Mouse (Mus musculus): ENCODE results near the gene Nsg2. TPM values are rescaled to one million over a fixed set of nuclear protein-coding genes. Genes with fewer than 3 reads are reported as not detected.

Gene Nsg2
- total RNA-seq, 2 experiments from 2014 or later, result 720 to 722 TPM

DNA sequence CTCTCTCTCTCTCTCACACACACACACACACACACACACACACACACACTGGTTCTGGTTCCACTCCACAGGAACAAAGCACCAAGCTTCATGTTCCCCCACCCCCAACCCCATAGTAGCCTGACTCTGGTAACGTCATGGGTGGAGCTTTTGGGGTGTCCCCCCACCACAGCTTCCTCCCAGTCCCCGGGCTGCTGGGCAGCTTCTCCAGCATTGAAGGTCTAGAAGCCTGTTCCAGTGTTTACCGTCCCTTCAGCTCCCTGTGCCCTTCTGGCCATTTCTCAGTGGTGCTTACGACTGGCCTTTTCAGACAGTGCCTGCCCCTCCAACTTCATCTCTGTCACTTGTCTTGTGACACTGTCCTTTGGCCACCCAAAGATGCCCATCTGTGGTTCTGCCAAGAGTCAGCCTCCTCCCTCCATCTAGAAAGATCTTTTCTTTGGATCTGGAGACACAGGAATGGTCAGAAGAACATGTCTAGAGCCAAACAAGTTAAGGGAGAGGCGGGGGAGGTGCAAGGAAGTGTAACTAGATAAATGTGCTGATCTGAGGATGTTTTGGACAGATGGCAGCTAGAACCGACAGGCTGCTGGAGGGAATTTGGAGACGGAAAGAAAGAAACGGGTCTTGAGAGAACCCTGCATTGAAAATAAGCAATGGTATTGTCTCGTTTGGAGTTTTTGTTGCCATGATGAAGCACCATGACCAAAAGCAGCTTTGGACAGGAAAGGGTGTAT is 11.8 kb downstream of the Nsg2 start:
- DNase-seq (ENCODE audit: low spot score in 2 of 2), result peak in 1 of 2 experiments; percentile 45

DNA sequence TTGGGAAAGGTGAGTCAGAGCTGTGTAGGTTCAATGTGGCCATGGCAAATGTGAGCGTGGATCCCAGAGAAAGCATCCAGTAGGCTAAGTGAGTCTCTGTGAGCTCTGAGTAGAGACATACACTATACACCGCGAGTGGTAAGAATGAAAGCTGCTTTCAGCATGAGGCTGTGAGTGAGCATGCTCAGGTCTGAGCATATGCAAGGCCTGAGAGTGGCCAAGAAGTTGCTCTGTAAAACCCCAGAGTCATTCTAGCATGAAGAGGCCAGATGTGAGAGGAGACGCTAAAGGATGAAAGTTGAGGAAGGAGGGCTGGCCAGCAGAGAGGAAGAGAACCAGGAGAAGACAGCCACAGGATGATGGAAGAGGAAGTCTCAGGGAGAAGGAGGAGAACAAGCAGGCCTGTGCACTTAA is 12.8 kb downstream of the Nsg2 start:
- DNase-seq (ENCODE audit: low spot score in 2 of 2), result no peak

DNA sequence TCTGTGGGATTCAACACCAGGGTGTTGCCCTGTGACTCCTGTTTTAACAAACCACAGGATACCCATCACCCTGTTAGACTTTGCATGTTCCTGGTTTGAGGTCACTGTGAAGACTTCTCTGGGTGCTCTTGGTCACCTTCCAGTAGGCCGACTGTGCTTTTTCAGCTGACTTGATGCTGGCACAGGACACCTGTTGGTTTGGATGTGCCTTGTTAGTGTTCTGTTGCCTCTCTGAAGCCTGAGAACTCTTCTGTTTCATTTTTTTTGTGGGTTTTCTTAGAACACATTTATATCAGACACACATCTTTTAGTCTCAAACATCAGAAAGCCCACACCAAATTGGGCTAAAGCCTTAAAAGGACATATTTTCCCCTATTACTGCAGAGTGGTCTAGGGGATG is 13.3 kb downstream of the Nsg2 start:
- DNase-seq (ENCODE audit: low spot score in 2 of 2), result no peak

DNA sequence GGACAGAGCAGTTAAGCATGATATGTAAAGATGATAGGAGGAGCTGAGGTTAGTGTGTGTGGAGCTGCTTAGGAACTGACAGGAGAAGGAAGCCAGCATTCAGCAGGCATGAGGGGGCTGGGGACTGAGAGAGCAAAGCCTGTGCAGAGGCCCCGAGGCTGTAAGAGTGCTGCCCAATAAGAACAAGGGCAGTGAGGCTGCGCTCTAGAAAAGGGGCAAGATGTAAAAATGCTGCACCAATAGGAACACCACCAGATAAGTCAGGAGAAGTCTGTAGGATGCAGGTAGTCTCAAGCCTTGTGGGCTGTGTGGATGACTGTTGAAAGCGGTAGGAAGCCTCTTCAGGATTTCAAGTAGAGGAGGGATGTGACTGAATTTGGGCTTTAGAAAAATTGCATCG is 17.9 kb downstream of the Nsg2 start:
- DNase-seq (ENCODE audit: low spot score in 2 of 2), result no peak

DNA sequence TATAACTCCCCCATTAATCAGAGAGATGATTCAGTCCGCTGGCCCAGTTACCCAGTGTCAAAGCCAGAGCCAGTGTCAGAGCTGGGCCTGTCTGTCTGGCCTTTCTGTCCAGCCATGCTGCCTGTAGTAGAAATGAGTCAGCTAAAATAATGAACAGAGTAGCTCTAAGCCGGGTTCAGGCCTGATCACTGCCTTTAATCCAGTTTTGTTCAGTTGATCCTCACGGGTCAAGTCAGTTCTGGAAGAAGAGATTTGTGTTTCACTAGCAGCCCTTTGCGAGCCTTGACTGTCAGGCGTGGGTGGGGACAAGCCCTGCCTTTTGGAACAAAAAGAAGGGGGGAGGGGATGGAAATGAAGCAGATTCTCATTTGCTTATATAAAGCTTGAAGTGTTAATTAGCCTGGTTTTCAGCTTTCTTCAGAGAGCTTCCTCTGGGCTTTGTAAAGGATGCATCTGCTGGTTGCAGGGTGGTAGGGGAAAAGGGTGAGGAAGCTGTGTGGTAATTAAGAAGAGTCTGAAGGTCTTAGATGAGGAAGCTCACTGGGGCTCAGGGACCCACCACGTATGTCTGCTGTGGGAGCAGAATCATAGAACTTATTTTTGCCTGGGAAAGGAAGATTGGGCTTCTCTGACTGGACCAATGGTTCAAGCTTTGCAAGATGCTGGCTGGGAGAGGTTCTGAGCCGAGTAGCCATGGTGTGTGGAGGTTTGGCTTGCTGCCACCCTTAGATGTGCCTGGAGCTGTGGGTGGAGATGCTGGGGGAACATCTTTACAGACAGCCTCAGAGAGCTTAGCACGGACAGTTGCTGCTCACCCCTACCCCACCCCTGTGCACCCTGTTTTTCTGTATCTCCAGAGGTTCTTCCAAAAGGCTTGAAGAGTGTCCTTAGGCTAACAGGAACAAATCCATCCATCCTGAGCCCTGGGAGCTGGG is 20.0 kb downstream of the Nsg2 start:
- peak in 1 of 2 experiments; percentile 75 for DNase-seq (ENCODE audit: low spot score in 2 of 2)

DNA sequence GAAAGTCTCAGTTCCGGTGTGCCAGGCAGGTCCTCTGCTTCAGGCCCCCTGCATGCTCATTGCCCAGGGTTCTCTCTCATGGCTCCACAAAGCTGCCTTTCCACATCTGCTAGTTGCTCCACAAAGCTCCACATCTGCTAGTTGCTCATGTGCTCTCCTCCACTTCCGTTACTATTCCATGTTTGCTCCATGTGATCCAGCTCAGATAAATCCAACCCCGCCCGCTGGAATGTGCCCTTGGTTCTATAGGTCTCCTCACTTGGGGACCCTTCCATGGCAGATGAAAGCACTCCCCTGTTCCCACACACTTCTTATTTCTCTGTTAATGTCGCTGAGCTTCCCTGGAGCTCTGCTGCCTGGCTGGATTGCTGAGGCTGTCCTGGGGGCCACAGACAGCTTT is 26.4 kb downstream of the Nsg2 start:
- no peak for DNase-seq (ENCODE audit: low spot score in 2 of 2)

DNA sequence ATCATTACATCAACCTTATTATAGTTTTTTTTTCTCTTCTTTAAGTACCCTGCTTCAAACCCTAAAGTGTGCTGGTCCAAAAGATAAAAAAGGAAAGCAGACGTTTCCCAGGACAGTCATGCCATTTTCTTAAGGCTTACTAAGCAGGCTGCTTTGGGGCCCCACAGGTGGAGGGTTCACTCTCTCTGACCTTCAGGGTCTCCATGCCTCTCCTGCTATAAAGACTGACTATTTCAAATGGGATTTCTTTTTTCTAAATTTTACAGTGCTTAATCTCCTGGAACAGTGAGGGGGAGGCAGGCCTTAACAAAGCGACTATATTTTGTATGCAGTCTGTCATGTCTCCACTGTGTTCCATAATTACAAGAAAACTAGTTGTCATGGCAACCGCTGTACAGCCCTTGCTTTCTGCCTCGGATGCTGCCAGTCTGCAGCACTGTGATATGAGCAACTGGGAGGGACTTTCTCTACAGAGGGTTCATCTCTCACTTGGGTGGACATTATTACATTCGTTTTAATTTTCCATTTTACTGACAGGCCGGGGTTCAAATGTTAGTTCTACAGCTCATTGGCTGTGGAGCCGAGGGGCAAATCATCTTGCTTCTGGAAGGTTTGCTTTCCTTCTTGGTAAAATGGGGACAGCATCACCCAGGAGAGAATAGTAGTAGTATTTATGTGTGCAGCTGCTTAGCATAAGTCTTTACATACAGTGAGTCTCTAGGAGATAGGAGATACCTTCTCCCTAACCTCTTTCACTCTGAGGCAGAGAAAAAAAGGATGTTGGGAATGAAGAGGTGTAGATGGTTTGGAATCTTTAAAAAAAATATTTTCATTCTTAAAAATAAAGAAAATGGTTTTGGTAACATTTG is 27.4 kb downstream of the Nsg2 start:
- DNase-seq (ENCODE audit: low spot score in 2 of 2), result peak; percentile 62 to 88

DNA sequence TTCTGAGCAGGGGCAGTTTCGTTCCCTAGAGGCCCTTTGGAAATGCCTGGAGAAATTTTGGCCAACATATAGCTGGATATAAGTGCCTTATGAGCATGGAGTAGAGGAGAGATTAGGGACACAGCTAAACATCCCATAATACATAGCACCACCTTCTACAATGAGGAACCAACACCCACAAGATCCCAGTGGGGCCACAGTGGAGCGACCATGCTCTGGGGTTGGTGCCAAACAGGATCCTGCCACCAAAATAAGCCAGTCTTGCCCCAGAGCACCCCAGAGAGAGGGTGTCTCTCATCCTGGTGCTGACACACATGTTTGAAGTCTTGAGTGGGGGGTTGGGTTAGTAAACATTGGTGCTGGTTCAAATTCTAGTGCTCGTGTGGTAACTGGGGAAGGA is 28.3 kb downstream of the Nsg2 start:
- DNase-seq (ENCODE audit: low spot score in 2 of 2), result no peak

DNA sequence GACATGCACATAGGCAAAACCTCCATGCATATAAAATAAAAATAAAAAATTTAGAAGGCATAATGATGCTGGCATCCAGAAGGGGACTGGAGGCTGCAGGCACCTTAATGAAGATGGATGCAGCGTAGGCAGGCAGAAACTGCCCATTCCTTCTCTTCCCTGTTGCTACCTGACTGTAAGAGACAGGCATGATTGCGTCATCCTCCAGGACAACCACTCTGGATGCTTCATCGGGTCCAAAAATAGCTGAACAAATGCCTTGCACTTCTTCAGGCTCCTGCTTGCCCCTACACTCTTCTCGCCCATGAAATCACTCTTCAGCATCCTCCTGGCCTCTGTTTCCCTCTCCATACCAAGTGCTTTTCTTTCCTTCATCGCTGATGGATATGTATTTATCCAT is 29.1 kb downstream of the Nsg2 start:
- DNase-seq (ENCODE audit: low spot score in 2 of 2), result no peak

DNA sequence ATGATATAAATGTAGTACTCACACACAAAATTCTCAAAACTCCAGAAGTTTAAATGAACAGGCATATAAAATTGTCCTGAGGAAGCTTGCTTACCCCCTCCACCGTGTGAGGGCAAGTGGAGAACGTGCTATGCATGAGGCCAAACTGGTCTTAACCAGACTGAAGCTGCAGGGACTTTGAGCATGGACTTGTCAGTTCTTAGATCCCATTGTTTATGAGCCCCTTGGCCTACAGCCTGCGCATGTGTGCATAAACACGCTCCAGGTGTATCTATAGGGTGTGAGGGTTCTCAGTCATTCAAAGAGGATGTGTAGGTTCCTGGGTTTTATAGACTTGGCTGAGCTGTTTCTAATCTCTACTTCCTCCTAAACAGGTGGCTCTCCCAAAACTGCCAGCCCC is 31.1 kb downstream of the Nsg2 start:
- no peak for DNase-seq (ENCODE audit: low spot score in 2 of 2)

DNA sequence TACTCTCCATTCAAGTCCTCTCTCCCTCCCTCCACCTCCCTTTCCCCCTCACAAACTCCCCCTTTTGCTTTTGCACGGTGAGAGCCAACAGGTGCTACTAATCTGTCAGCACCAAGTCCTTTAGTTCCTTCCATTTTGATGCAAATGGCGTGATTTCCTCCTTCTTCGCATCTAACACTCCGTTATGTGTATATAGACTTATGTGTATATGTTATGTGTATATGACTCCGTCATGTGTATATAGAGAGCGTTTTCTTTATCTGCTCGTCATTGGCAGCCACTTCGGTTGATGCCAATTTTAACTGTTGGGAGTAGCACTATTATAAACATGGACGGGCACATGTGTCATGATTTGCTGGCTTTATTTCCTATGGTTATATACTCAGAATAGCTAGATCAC is 31.8 kb downstream of the Nsg2 start:
- no peak for DNase-seq (ENCODE audit: low spot score in 2 of 2)

DNA sequence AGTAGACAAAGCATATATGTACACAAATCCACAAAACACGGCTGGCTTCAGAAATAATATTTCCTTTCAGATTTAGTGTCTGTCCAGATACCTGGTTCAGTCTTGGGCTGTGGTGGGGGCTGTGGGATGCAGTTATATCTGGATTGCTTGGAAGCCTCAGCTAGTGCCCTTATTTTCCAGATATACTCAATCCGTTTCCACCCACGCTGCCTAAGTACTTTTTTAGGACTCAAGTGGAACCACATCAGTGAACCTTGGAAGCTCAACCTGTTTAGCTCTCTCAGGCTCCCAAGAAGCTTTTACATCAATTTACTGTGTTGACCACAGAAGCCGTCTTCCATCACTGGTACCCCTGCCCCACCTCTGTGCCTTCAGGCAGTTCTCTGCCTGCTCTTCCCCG is 35.6 kb downstream of the Nsg2 start:
- no peak for DNase-seq (ENCODE audit: low spot score in 2 of 2)

DNA sequence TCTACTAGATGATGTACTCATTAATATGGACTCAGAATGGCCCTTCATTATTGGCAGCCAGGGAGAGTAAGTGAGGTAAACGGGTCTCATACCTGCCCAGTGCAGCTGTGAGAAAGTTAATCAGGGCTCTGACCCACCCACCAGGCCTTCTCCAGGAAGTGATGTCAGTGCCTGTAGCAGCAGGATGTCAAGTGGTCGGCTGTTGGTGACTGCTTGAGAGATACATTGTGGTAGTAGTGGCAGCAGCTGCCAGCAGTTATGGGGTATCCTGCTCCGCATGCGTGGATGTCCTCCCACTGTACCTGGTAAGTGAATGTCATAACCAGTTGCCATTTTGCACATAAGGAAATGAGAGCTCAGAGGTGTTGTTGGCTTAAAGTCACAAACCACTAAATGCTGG is 39.4 kb downstream of the Nsg2 start:
- no peak for DNase-seq (ENCODE audit: low spot score in 2 of 2)

DNA sequence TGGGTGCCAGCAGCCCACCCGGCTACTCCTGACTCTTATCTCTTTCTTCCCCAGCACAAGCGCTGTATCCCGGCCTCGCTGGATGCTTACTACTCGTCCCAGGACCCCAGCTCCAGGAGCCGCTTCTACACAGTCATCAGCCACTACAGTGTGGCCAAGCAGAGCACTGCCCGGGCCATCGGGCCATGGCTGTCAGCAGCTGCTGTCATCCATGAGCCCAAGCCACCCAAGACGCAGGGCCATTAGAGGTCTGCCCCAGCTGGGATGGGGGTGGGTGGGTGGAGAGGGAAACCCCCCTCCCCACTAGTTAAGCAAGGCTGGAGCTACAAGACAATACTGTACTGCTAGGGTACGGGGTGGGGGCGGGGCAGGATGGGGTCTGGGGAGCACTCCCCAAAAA is 57.1 kb downstream of the Nsg2 start:
- DNase-seq (ENCODE audit: low spot score in 2 of 2), result no peak

DNA sequence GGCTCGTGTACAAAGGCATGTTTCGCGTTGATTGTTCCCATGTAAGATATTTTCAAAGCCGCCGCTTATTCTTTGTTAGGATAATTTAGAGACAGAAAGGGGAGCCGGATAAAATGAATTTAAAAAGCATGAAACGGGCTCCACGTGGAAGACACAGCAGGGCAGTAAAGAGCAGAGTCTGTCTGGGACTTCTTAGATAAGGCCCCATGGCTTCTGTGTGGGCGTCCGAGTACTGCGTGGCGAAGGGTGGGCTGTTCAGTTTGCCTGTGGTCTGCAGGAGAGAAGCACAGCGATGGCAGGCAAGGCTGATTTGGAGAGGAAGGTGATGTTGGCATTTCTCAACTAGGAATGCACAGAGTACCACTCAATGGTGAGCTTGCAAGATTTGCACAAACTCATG is 57.6 kb downstream of the Nsg2 start:
- DNase-seq (ENCODE audit: low spot score in 2 of 2), result no peak

DNA sequence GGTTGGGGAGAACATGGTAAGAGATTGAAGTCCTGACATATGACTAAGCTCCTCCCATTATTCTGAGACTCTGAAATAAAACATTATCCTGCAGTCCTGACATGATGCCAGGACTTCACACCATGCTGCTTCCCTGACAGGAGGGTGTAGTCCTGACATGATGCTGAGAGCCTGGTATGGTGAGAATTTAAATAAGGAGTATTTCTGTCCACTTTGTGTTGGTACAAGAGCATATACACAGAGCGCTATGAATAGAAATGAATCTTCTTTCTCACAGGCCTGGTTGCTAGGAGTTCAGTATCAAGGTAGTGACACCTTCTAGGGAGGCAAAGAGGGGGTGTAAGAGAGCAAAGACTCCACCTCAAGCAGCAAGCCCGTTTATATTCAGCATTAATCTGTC is 60.8 kb downstream of the Nsg2 start:
- no peak for DNase-seq (ENCODE audit: low spot score in 2 of 2)

DNA sequence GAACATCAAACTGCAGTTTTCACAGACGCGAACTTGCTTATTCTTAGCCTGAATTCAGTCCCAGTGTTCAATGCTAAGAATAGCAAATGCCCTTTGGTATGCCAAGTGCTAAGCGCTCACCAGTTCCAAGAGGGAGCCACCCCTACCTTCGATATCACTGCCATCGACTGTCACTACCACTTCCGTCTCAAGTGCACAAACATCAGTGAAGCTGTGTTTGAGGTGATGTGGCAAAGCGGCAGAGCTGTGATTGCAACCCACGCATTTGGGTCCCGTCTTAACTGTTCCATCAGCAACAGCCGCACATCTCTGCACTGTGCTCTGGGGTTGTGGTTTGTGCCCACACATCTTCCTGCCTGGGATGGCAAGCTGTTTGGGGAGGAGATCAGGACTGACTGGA is 61.6 kb downstream of the Nsg2 start:
- DNase-seq (ENCODE audit: low spot score in 2 of 2), result peak; percentile 58 to 75

DNA sequence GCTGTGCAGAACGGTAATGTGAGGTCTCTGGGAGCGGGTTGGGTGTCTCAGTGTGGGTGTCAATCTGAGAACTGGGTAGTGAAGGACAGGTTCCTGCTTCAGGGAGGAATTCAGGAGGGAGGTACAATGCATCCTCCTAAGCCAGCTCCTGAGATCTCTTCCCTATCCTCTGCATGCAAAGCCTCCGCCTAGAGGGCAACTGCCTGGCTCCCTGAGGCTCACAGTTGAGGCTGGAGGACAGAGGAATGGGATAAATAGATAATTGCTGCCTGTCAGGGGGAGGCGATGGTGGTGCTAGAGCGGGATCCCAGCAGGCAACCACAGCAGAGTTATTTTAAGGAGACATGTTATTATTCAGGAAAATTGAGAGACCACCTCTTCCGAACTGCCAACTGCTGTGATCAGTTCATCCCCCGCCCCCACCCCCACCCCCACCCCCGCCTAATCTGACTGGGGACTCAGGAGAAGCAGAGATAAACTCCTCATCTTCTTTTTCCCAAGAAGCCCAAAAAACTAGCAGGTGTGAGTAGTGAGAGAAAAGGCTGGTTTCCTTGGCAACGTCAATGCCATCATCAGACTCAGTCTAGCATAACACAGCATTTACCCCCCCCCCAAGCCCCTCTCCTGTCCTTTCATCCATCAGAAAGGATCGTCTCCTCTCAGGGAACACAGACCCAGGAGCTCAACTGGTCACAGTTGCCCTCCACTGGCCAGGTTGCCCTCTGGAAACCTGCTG is 63.7 kb downstream of the Nsg2 start:
- DNase-seq (ENCODE audit: low spot score in 2 of 2), result no peak

DNA sequence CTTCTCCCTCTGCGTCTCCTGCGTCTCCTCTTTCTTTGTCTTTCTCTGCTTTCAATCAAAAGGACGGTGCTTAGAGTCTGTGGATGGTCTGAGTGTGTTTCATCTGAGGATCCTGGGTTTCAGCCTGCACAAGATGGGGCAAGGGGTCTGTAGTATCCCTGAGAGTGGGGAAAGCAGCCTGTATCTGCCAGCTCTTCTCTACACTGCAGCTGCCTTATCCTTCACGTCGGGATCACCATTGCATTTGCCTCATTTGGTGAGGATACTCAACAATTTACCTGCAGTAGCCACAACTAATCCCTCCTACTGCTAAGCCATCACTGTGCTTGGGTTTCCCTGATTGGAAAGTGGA is 64.2 kb downstream of the Nsg2 start:
- DNase-seq (ENCODE audit: low spot score in 2 of 2), result no peak

DNA sequence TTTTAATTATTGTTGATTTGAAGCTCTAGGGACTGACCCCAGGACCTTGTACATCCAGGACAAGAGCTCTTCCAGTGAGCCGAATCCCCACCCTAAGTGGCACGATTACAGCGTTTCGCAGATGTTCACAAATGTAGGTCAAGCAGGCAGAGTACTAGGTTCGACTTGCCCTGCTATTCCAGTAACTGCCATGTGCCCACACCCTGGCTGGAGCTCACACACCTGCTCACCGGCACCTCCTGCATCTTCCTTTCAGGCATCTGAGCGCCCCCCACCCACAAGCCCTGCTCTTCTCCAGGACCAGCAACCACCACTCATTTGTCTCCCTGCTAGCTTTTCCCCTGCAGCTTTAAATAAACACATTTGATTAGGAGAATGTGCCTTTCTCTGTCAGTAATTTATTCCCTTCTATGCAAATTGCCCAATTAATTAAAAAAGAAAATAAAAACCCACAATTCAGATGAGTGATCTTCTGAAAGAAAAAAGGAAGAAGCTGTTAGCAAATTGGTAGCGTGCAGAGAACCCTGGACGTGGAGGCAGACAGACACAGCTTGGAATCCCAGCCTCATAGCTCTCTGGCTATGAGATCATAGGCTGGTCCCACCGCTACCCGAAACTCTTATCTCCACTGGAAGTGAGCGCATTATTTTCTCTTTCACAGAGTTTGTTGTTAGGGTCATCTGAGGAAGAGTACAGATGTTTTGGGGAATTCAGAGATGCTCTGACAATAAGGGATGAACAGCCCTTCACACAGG is 68.7 kb downstream of the Nsg2 start:
- DNase-seq (ENCODE audit: low spot score in 2 of 2), result no peak

All from layer of hippocampus, adult 18-20 months (tissue).